Mouse (Mus musculus): ENCODE data around the gene Zmiz1. TPM values are rescaled to one million over a fixed set of nuclear protein-coding genes. Genes with fewer than 3 reads are reported as not detected.

Gene Zmiz1
- polyA plus RNA-seq, 1 experiment from 2014 or later = 42.2 TPM

- peaks cover 64% of the 10 kb centered on the region for H3K36me3 ChIP-seq
- peaks cover 81% of the 10 kb centered on the region for H3K4me1 ChIP-seq
- no peaks in the 10 kb centered on the region for H3K9me3 ChIP-seq (replicated peaks)
- H3K27me3 ChIP-seq (ENCODE audit: low read depth, poor library complexity, severe bottlenecking) = no peaks in the 10 kb centered on the region
- peak overlapping the region; percentile 80 for H3K27ac ChIP-seq (replicated peaks)
- no peak for DNase-seq (ENCODE audit: low spot score)
- H3K4me3 ChIP-seq = peak overlapping the region; percentile 11
- 10% methylated on average over 7 of the region's 7 CpGs for WGBS
Observed at GRCm38 (mm10) chr14:25555848-25556247, 96.9 kb downstream of the Zmiz1 start.

GRCm38 (mm10) chr14:25557014-25557413, 98.0 kb downstream of the Zmiz1 start:
- Histone ChIP-seq H3K9me3 (replicated peaks) (no peaks in the 10 kb centered on the region), H3K27ac (replicated peaks) (peak overlapping the region; percentile 80), H3K4me1 (peaks cover 79% of the 10 kb centered on the region), H3K36me3 (peaks cover 64% of the 10 kb centered on the region), H3K4me3 (no peak overlapping the region), H3K27me3 (ENCODE audit: low read depth, poor library complexity, severe bottlenecking) (no peaks in the 10 kb centered on the region)
- 47% methylated on average over 8 of the region's 8 CpGs for WGBS
- DNase-seq (ENCODE audit: low spot score) = no peak

- no peak overlapping the region for H3K27ac ChIP-seq (replicated peaks)
- no peaks in the 10 kb centered on the region for H3K27me3 ChIP-seq (ENCODE audit: low read depth, poor library complexity, severe bottlenecking)
- no peak overlapping the region for H3K4me3 ChIP-seq
- 0 out of 2 replicates have a peak, but pooled peaks cover under 1% of the 10 kb centered on the region for H3K9me3 ChIP-seq (replicated peaks)
- 84% methylated on average over 1 of the region's 1 CpGs for WGBS
- no peak for DNase-seq (ENCODE audit: low spot score)
- H3K4me1 ChIP-seq = peaks cover 82% of the 10 kb centered on the region
- peaks cover 66% of the 10 kb centered on the region for H3K36me3 ChIP-seq
Observed at GRCm38 (mm10) chr14:25558479-25558878, 99.5 kb downstream of the Zmiz1 start.

GRCm38 (mm10) chr14:25559907-25560306, 100.9 kb downstream of the Zmiz1 start:
- WGBS = 91% methylated on average over 5 of the region's 5 CpGs
- Histone ChIP-seq H3K27me3 (ENCODE audit: low read depth, poor library complexity, severe bottlenecking) (no peaks in the 10 kb centered on the region), H3K9me3 (replicated peaks) (0 out of 2 replicates have a peak, but pooled peaks cover 4% of the 10 kb centered on the region), H3K4me3 (no peak overlapping the region), H3K36me3 (peaks cover 72% of the 10 kb centered on the region), H3K27ac (replicated peaks) (no peak overlapping the region), H3K4me1 (peaks cover 82% of the 10 kb centered on the region)
- DNase-seq (ENCODE audit: low spot score) = no peak

GRCm38 (mm10) chr14:25560841-25561240, 101.9 kb downstream of the Zmiz1 start:
- 0 out of 2 replicates have a peak, but pooled peaks cover 4% of the 10 kb centered on the region for H3K9me3 ChIP-seq (replicated peaks)
- DNase-seq (ENCODE audit: low spot score) = no peak
- 81% methylated on average over 3 of the region's 3 CpGs for WGBS
- H3K4me3 ChIP-seq = no peak overlapping the region
- H3K27me3 ChIP-seq (ENCODE audit: low read depth, poor library complexity, severe bottlenecking) = no peaks in the 10 kb centered on the region
- H3K4me1 ChIP-seq = peaks cover 81% of the 10 kb centered on the region
- no peak overlapping the region for H3K27ac ChIP-seq (replicated peaks)
- H3K36me3 ChIP-seq = peaks cover 77% of the 10 kb centered on the region

- H3K9me3 ChIP-seq (replicated peaks) = 0 out of 2 replicates have a peak, but pooled peaks cover 4% of the 10 kb centered on the region
- 83% methylated on average over 1 of the region's 1 CpGs for whole genome bisulfite sequencing
- no peaks in the 10 kb centered on the region for H3K27me3 ChIP-seq (ENCODE audit: low read depth, poor library complexity, severe bottlenecking)
- H3K36me3 ChIP-seq = peaks cover 77% of the 10 kb centered on the region
- H3K27ac ChIP-seq (replicated peaks) = peak overlapping the region; percentile 18; the same call in 1 of the 2 replicates
- H3K4me1 ChIP-seq = peaks cover 72% of the 10 kb centered on the region
- no peak for DNase-seq (ENCODE audit: low spot score)
- H3K4me3 ChIP-seq = no peak overlapping the region
Observed at GRCm38 (mm10) chr14:25561716-25562115, 102.7 kb downstream of the Zmiz1 start.

- Histone ChIP-seq H3K9me3 (replicated peaks) (0 out of 2 replicates have a peak, but pooled peaks cover 4% of the 10 kb centered on the region), H3K36me3 (peaks cover 78% of the 10 kb centered on the region), H3K4me3 (no peak overlapping the region), H3K27ac (replicated peaks) (0 out of 2 replicates have a peak overlapping the region, but pooled peaks have one; percentile 7), H3K4me1 (peaks cover 65% of the 10 kb centered on the region), H3K27me3 (ENCODE audit: low read depth, poor library complexity, severe bottlenecking) (no peaks in the 10 kb centered on the region)
- no peak for DNase-seq (ENCODE audit: low spot score)
- WGBS = 91% methylated on average over 4 of the region's 4 CpGs
Observed at GRCm38 (mm10) chr14:25562447-25562846, 103.5 kb downstream of the Zmiz1 start.

- Histone ChIP-seq H3K4me3 (no peak overlapping the region), H3K27me3 (ENCODE audit: low read depth, poor library complexity, severe bottlenecking) (no peaks in the 10 kb centered on the region), H3K9me3 (replicated peaks) (0 out of 2 replicates have a peak, but pooled peaks cover 4% of the 10 kb centered on the region), H3K4me1 (peaks cover 61% of the 10 kb centered on the region), H3K27ac (replicated peaks) (0 out of 2 replicates have a peak overlapping the region, but pooled peaks have one; percentile 7), H3K36me3 (peaks cover 81% of the 10 kb centered on the region)
- DNase-seq (ENCODE audit: low spot score) = no peak
- WGBS = 79% methylated on average over 7 of the region's 7 CpGs
Observed at GRCm38 (mm10) chr14:25562909-25563308, 103.9 kb downstream of the Zmiz1 start.

GRCm38 (mm10) chr14:25564577-25564976, 105.6 kb downstream of the Zmiz1 start:
- peaks cover 45% of the 10 kb centered on the region for H3K4me1 ChIP-seq
- no peaks in the 10 kb centered on the region for H3K27me3 ChIP-seq (ENCODE audit: low read depth, poor library complexity, severe bottlenecking)
- no peak overlapping the region for H3K4me3 ChIP-seq
- 74% methylated on average over 8 of the region's 8 CpGs for WGBS
- H3K27ac ChIP-seq (replicated peaks) = peak overlapping the region; percentile 34; the same call in 1 of the 2 replicates
- H3K36me3 ChIP-seq = peaks cover 75% of the 10 kb centered on the region
- DNase-seq (ENCODE audit: low spot score) = no peak
- 0 out of 2 replicates have a peak, but pooled peaks cover 4% of the 10 kb centered on the region for H3K9me3 ChIP-seq (replicated peaks)

- no peaks in the 10 kb centered on the region for H3K27me3 ChIP-seq (ENCODE audit: low read depth, poor library complexity, severe bottlenecking)
- H3K27ac ChIP-seq (replicated peaks) = peak overlapping the region; percentile 34
- H3K4me1 ChIP-seq = peaks cover 47% of the 10 kb centered on the region
- 38% methylated on average over 11 of the region's 11 CpGs for WGBS
- H3K36me3 ChIP-seq = peaks cover 70% of the 10 kb centered on the region
- DNase-seq (ENCODE audit: low spot score) = peak; percentile 67
- H3K9me3 ChIP-seq (replicated peaks) = 0 out of 2 replicates have a peak, but pooled peaks cover 4% of the 10 kb centered on the region
- H3K4me3 ChIP-seq = no peak overlapping the region
Observed at GRCm38 (mm10) chr14:25565344-25566088, 106.5 kb downstream of the Zmiz1 start.

- Histone ChIP-seq H3K27ac (replicated peaks) (no peak overlapping the region), H3K36me3 (peaks cover 68% of the 10 kb centered on the region), H3K4me1 (peaks cover 35% of the 10 kb centered on the region), H3K4me3 (no peak overlapping the region), H3K9me3 (replicated peaks) (0 out of 2 replicates have a peak, but pooled peaks cover 4% of the 10 kb centered on the region), H3K27me3 (ENCODE audit: low read depth, poor library complexity, severe bottlenecking) (no peaks in the 10 kb centered on the region)
- WGBS = 74% methylated on average over 3 of the region's 3 CpGs
- DNase-seq (ENCODE audit: low spot score) = peak; percentile 63
Observed at GRCm38 (mm10) chr14:25567245-25567644, 108.3 kb downstream of the Zmiz1 start.

GRCm38 (mm10) chr14:25567837-25568236, 108.9 kb downstream of the Zmiz1 start:
- 96% methylated on average over 2 of the region's 2 CpGs for WGBS
- Histone ChIP-seq H3K27ac (replicated peaks) (no peak overlapping the region), H3K27me3 (ENCODE audit: low read depth, poor library complexity, severe bottlenecking) (no peaks in the 10 kb centered on the region), H3K4me1 (peaks cover 29% of the 10 kb centered on the region), H3K36me3 (peaks cover 68% of the 10 kb centered on the region), H3K4me3 (no peak overlapping the region), H3K9me3 (replicated peaks) (0 out of 2 replicates have a peak, but pooled peaks cover 4% of the 10 kb centered on the region)
- no peak for DNase-seq (ENCODE audit: low spot score)
